Mouse (Mus musculus): Measurements from ENCODE around the gene Txnrd2.
A peak's percentile ranks its signal among the peaks of the same experiment; 100 is the strongest.

Gene Txnrd2

GRCm38 (mm10) chr16:18484794-18485435 is 58.7 kb downstream of the Txnrd2 start:
- DNase-seq (ENCODE audit: low spot score in 2 of 2) = no peak

- DNase-seq (ENCODE audit: low spot score in 2 of 2) = no peak
Measured at GRCm38 (mm10) chr16:18486126-18486525, 59.9 kb downstream of the Txnrd2 start.

- DNase-seq (ENCODE audit: low spot score in 2 of 2) = no peak
Measured at GRCm38 (mm10) chr16:18490281-18490680, 64.1 kb downstream of the Txnrd2 start.

- DNase-seq (ENCODE audit: low spot score in 2 of 2) = no peak
Measured at GRCm38 (mm10) chr16:18490894-18491293, 64.7 kb downstream of the Txnrd2 start.

- no peak for DNase-seq (ENCODE audit: low spot score in 2 of 2)
Measured at GRCm38 (mm10) chr16:18497865-18498515, 71.8 kb downstream of the Txnrd2 start.

GRCm38 (mm10) chr16:18498558-18498990 is 72.4 kb downstream of the Txnrd2 start, which contains the start of the genes Gnb1l and Rtl10:
Gnb1l (plus strand) TSS chr16:18498713.
Rtl10 (plus strand) TSS chr16:18498901.
- peak; percentile 94 to 95 for DNase-seq (ENCODE audit: low spot score in 2 of 2)

GRCm38 (mm10) chr16:18498996-18499395 is 72.8 kb downstream of the Txnrd2 start:
- DNase-seq (ENCODE audit: low spot score in 2 of 2) = peak; percentile 8 to 24

- no peak for DNase-seq (ENCODE audit: low spot score in 2 of 2)
Measured at GRCm38 (mm10) chr16:18501531-18501930, 75.3 kb downstream of the Txnrd2 start.

- DNase-seq (ENCODE audit: low spot score in 2 of 2) = no peak
Measured at GRCm38 (mm10) chr16:18503566-18504342, 77.6 kb downstream of the Txnrd2 start.

GRCm38 (mm10) chr16:18506524-18507199 is 80.5 kb downstream of the Txnrd2 start:
- DNase-seq (ENCODE audit: low spot score in 2 of 2) = no peak

- DNase-seq (ENCODE audit: low spot score in 2 of 2) = no peak
Measured at GRCm38 (mm10) chr16:18507200-18507549, 81.0 kb downstream of the Txnrd2 start.

GRCm38 (mm10) chr16:18511741-18512140 is 85.6 kb downstream of the Txnrd2 start:
- no peak for DNase-seq (ENCODE audit: low spot score in 2 of 2)

GRCm38 (mm10) chr16:18513508-18513907 is 87.3 kb downstream of the Txnrd2 start:
- no peak for DNase-seq (ENCODE audit: low spot score in 2 of 2)

- DNase-seq (ENCODE audit: low spot score in 2 of 2) = peak; percentile 38 to 39
Measured at GRCm38 (mm10) chr16:18518091-18518490, 91.9 kb downstream of the Txnrd2 start.

- DNase-seq (ENCODE audit: low spot score in 2 of 2) = no peak
Measured at GRCm38 (mm10) chr16:18523563-18524245, 97.5 kb downstream of the Txnrd2 start.

- no peak for DNase-seq (ENCODE audit: low spot score in 2 of 2)
Measured at GRCm38 (mm10) chr16:18528656-18529055, 102.5 kb downstream of the Txnrd2 start.

Data from frontal cortex, postnatal 36 days (tissue).